Mouse (Mus musculus) urinary bladder, postnatal 14 days (tissue): Measurements from ENCODE around the gene Kcne1.

Experiments used
- DNase-seq: peaks from one replicate; pipeline ENCODE4 v3.0.0; 2021; ENCODE audit warnings: low spot score

Kcne1 gene

GRCm38 (mm10) chr16:92307947-92308346, 51.3 kb downstream of the Kcne1 start:
- no peak for DNase-seq

DNA sequence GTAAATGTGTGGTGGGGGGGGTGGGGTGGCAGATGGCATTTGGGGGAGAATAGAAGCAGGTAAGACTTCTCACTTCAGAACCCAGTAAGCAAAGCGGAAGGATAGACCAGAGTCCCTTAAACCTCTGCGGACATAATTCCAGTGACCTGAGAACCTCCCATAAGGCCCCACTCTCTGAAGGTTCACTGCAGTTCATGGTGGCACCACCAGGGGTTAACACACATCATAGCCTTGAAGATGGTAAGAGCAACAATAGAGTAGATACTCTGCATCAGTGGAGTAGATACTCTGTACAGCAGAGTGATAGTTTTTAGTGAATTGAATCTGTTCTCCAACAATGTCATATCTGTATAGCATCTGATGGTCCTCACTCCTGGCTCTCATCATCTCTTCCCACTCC, 53.7 kb downstream of the Kcne1 start:
- DNase-seq: no peak

DNA sequence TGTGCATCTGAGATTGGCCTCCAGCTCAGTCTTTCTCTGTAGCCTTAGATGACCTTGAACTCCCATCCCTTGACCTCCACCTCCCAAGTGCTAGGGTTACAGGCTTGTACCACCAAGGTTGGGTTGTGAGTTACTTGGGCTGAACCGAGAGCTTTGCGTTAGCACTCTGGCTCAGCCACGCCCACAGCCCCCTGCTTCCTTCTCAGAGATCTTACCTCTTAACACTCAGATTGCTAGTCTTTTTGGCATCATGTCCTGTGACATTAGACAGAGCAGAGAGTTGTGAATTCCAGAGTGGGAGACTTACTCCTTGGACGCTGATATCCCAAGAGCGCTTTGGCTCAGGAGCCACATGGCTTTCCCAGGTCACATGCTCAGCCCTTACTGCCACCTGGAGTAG, 56.8 kb downstream of the Kcne1 start:
- DNase-seq: no peak

- DNase-seq: no peak
Observed at GRCm38 (mm10) chr16:92301989-92302388, 57.3 kb downstream of the Kcne1 start.

DNA sequence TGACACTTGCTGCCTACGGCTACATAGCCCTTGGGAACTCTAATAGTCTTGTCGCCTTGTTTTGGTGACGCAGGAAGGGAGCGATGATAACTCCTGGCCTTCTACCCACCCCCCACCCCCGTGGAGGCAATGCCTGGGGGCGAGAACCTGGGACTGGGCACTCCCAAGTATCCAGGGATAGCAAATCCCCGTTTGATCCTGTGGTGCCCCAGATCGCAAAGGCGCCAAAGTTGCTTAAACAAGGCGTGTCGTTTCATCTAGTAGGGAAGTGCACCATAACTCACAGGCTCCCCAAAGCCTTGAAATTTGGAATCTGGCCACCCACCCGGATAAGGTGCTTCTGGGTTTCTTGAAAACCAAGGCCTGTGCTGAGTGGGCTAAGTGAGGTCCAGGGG, 57.9 kb downstream of the Kcne1 start:
- DNase-seq: peak; percentile 21

GRCm38 (mm10) chr16:92300649-92301411, 58.4 kb downstream of the Kcne1 start, which contains the start of gene Smim11:
Gene Smim11, plus strand, starts transcription at chr16:92301286.
- DNase-seq: peak; percentile 95
